Mouse (Mus musculus): Measurements from ENCODE around the gene Synj2bp. TPM values are rescaled to one million over a fixed set of nuclear protein-coding genes. Genes with fewer than 3 reads are reported as not detected.
"Not testable (repeated sequence)": the region's sequence is repeated elsewhere in the genome, so short reads cannot be mapped to it uniquely, and the experiment has no call there.

Gene Synj2bp
- 10 to 100 TPM; 35.3 to 36.4 TPM for total RNA-seq (2021)
- long read RNA-seq, experiment 1, full-length matches to known transcripts = 32 of 62 reads
- long read RNA-seq, experiment 1, partial matches to known transcripts = 0 of 62 reads
- long read RNA-seq, experiment 1, other reads (novel, unspliced or antisense) = 30 of 62 reads
- long read RNA-seq, experiment 2, full-length matches to known transcripts = 30 of 84 reads
- long read RNA-seq, experiment 2, partial matches to known transcripts = 3 of 84 reads
- long read RNA-seq, experiment 2, other reads (novel, unspliced or antisense) = 51 of 84 reads

DNA sequence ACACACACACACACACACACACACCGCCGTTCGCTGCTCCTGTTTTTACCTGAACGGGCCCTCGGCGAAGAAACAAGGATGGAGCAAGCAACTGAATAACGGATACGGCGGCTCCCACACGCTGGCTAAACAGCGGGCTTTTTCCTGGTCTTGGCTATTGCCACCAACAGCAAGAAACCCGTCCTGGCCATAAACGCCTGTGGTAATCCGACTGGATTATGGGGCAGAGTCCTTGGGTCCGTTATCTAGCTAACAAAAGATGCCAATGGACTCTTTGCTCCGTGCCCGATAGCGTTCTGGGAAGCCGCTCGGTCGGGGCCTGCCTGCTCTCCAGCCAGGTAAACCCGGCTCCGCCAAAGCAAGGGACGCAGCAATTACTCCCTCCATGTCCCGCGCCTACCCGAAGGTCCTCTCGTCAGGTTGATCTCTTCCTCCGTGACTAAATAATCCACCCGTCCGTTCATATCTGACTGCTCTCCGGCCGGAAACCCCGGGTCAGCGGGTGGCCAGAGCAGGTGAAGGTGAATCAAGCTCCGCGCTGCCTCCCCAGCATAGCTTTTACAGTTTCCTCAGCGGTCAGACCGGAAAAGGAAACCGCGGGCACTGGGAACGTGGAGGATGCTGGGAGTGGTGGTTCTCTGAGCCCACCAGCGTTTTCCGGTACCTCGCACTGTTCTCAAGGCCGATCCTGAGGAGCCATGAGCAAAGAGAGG, at the start of gene Synj2bp, which contains the start of gene Gm20498:
Gene Synj2bp, minus strand, starts transcription at position 596 of the 713 bp plus-strand sequence.
Gene Gm20498, minus strand, starts transcription at position 590 of the 713 bp plus-strand sequence.
- DNase-seq = peak; percentile 68 to 74
- intact Hi-C loops (cut with DNase I) = no loop called here

- DNase-seq = no peak
- intact Hi-C loops (cut with DNase I) = no loop called here
These were observed 35.7 kb upstream of the Synj2bp start, which contains the start of gene Adam21 for GRCm38 (mm10) chr12:81568374-81568773. TSS of gene Adam21 (minus strand) at chr12:81568474.

DNA sequence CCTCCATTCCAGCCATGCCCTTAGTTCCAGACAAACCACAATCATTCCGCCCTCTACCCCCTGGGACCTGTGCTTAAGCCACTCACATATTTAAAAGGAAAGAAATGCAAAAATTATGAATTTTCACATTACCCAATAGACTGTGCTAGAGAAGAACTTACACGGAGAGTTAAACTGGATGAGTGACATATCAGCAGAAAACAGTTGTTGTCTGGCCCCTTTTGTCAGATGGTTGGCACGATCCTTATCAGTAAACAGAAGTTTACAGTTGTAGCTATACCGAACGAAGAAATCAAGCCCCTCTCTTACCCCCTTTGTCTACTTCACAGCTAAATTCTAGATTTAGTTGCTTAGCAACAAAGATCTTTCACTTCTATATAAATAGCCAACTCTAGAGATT, 35.2 kb upstream of the Synj2bp start:
- intact Hi-C loops (cut with DNase I) = no loop called here
- DNase-seq = no peak

GRCm38 (mm10) chr12:81564173-81564572, 31.5 kb upstream of the Synj2bp start:
- intact Hi-C loops (cut with DNase I) = no loop called here
- no peak for DNase-seq

GRCm38 (mm10) chr12:81549286-81549685, 16.6 kb upstream of the Synj2bp start:
- intact Hi-C loops (cut with DNase I) = no loop called here

DNA sequence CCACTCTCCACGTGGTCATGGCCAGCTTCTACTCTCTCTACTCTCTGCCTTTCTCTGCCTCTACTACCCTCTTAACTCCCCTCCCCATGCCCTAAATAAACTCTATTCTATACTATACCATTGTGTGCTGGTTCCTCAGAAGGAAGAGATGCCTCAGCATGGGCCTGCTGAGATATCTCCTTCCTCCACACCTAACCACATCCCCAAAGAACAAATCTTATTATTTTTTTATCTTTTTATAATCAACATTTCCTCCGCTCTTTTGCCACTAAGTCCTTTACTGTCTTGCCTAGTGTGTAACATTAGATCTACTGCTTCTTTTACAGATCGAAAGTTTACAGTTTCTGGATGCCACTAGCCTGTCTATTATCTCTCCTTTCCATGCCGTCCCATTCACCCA, 14.5 kb upstream of the Synj2bp start:
- intact Hi-C loops (cut with DNase I) = no loop called here
- DNase-seq = no peak

More at GRCm38 (mm10) chr12:81549286-81549685, 16.6 kb upstream of the Synj2bp start:
- no peak for DNase-seq

DNA sequence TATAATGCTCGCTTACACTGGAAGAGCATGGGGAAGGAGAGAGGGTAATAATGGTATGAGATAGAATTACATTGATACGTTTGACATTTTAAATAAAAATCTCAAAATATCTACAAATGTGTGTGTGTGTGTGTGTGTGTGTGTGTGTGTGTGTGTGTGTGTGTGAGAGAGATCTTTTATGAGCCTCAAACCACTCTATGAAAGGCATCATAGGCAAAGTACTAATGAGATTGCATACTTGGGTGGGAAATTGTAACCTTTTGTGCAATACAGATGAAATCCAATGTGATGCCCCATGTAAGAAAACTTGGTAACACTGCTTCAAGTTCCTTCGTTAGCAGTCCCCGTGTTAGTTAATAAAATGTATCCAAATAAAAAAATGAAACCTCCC, 313 bp upstream of the Synj2bp start:
- intact Hi-C loops (cut with DNase I) = no loop called here
- DNase-seq = no peak

GRCm38 (mm10) chr12:81530587-81530986, 2.1 kb downstream of the Synj2bp start:
- DNase-seq; intact Hi-C loops (cut with DNase I): not testable (repeated sequence)

DNA sequence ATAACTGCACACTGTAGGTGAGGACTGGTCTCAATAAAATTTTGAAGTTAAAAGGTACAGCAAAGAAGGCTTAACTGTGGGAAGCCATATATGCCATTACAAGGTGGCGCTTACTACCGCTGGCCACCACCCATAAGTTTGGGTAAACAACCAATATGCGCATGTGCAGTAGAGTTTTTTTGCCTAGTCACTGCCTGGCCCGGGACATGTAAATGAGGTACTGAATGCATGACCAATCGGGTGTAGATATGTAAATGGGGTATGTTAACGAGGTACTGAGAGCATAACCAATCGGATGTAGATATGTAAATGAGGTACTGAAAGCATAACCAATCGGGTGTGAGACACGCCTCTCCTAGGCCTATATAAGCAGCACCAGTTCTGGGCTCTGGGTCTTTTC, 35.8 kb downstream of the Synj2bp start:
- intact Hi-C loops (cut with DNase I); DNase-seq: not testable (repeated sequence)

GRCm38 (mm10) chr12:81490491-81490890, 42.2 kb downstream of the Synj2bp start:
- DNase-seq = no peak
- intact Hi-C loops (cut with DNase I) = no loop called here

DNA sequence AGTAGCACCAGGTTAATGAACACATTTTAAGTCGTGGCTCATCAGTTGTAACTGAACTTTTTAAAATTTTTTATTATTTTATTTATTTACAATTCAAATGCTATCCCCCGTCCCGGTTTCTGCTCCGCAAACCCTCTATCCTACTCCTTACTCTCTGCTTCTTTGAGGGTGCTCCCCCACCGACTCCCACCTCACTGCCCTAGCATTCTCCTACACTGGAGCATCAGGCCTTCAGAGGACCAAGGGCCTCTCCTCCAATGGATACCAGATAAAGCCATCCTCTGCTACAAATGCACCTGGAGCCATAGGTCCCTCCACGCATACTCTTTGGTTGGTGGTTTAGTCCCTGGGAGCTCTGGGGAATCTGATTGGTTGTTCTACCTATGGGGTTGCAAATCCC, 47.4 kb downstream of the Synj2bp start:
- intact Hi-C loops (cut with DNase I) = no loop called here
- DNase-seq = no peak

GRCm38 (mm10) chr12:81484727-81485191, 48.0 kb downstream of the Synj2bp start, which contains the start of gene Cox16:
TSS of gene Cox16 (minus strand) at chr12:81485127.
- intact Hi-C loops (cut with DNase I) = no loop called here
- DNase-seq = peak; percentile 81 to 91

GRCm38 (mm10) chr12:81484212-81484611, 48.5 kb downstream of the Synj2bp start:
- intact Hi-C loops (cut with DNase I) = no loop called here
- DNase-seq = no peak

- intact Hi-C loops (cut with DNase I) = no loop called here
- no peak for DNase-seq
These were observed 49.1 kb downstream of the Synj2bp start for GRCm38 (mm10) chr12:81483656-81484055.

GRCm38 (mm10) chr12:81459051-81459450, 73.7 kb downstream of the Synj2bp start:
- intact Hi-C loops (cut with DNase I) = not testable (repeated sequence)

More at GRCm38 (mm10) chr12:81459051-81459450, 73.7 kb downstream of the Synj2bp start:
- not testable (repeated sequence) for DNase-seq

Other genes with a start within 250 kb of the Synj2bp start
- gene Slc8a3, start 199.7 kb downstream of the Synj2bp start, total RNA-seq (2021) = 10 to 100 TPM; 21.7 to 30.7 TPM
- under 1 TPM; 0.44 to 0.69 TPM for gene Gm4787, start 153.4 kb downstream of the Synj2bp start, total RNA-seq (2021)
- under 1 TPM; 0.74 to 0.89 TPM for gene Adam4, start 111.0 kb downstream of the Synj2bp start, total RNA-seq (2021)
- 10 to 100 TPM; 76.4 to 83.3 TPM for gene Cox16, start 47.8 kb downstream of the Synj2bp start, total RNA-seq (2021)
- 10 to 100 TPM; 35.4 to 38.8 TPM for gene Gm20498, start within 50 bp of the Synj2bp start, total RNA-seq (2021)
- not detected for gene Adam21, start 35.6 kb upstream of the Synj2bp start, total RNA-seq (2021)
- gene Med6, start 62.1 kb upstream of the Synj2bp start, total RNA-seq (2021) = 1 to 10 TPM; 9.1 to 9.7 TPM
- 1 to 10 TPM; 5.8 to 6.3 TPM for gene Ttc9, start 98.3 kb upstream of the Synj2bp start, total RNA-seq (2021)
- gene Map3k9, start 248.3 kb upstream of the Synj2bp start, total RNA-seq (2021) = under 1 TPM; 0.07 to 0.10 TPM